In the genomic region with DNA sequence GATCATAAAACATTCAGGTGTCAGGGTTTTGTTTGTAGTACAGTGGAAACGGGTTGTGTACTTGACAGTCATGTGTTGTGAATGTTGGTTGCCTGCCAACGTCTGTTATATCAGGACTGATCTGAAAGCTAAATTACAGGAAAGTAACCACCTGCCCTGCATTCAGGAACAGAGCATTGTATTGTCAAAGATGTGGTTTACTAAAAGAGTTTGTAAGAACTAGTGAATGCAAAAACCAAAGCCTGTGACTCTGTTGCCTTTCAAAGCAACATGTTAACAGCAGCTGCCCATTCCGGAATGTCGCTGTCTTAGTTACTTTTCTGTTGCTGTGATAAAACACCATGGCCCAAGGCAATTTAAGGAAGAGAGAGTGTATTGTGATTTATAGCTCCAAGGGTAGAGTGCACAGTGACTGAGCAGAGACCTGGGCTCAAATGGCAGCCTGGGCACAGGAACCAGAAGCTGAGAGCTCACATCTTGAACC, we compare ENCODE assay signal across 11 mouse cellular contexts.
DNase-seq lines count a peak whose midpoint lies in the region; ATAC-seq lines count a peak whose summit lies in the region.
"Had no signal": no experiment of that assay in that cellular context is flagged by ENCODE, and none has a peak within 500 bp of the region (broad histone marks: within the 10 kb centered on the region; RNA-seq: fewer than 3 reads in every experiment).

No protein-coding gene starts in this region.

- ATAC-seq in forebrain, embryonic 15.5 days (replicated peaks) = 0 out of 2 replicates have a peak, but pooled peaks have one; percentile 9
- no peak for ATAC-seq in forebrain, embryonic 12.5 days (ENCODE audit: low FRiP score)
- ATAC-seq in stomach, embryonic 16.5 days (ENCODE audit: insufficient read depth, low FRiP score) = 0 out of 2 replicates have a peak, but pooled peaks have one; percentile 37
- ATAC-seq: liver, postnatal 0 days had no signal

- peaks cover 27% of the 10 kb centered on the region for H3K4me1 ChIP-seq in forebrain, embryonic 15.5 days
- peaks cover 13% of the 10 kb centered on the region for H3K4me1 ChIP-seq in forebrain, embryonic 12.5 days
- peaks cover 20% of the 10 kb centered on the region for H3K4me1 ChIP-seq in stomach, embryonic 16.5 days (ENCODE audit: control insufficient read depth, insufficient read depth, low read length)

- H3K4me2 ChIP-seq in forebrain, embryonic 15.5 days (replicated peaks) = no peak overlapping the region
- H3K4me2 ChIP-seq in forebrain, embryonic 12.5 days = no peak overlapping the region
- H3K4me2 ChIP-seq in stomach, embryonic 16.5 days (ENCODE audit: low read depth, low read length) = no peak overlapping the region
- H3K4me2 ChIP-seq: heart, embryonic 12.5 days had no signal

- 24% methylated on average over 4 of the region's 4 CpGs for WGBS in forebrain, embryonic 15.5 days
- 54% methylated on average over 4 of the region's 4 CpGs for WGBS in forebrain, embryonic 12.5 days
- WGBS in stomach, embryonic 16.5 days = 30% methylated on average over 4 of the region's 4 CpGs

- H3K9ac ChIP-seq in forebrain, embryonic 15.5 days (replicated peaks) = no peak overlapping the region
- no peak overlapping the region for H3K9ac ChIP-seq in forebrain, embryonic 12.5 days
- H3K9ac ChIP-seq in stomach, embryonic 16.5 days (ENCODE audit: low read length) = no peak overlapping the region
- H3K9ac ChIP-seq: heart, embryonic 12.5 days; liver, postnatal 0 days had no signal

- no peaks in the 10 kb centered on the region for H3K36me3 ChIP-seq in forebrain, embryonic 15.5 days
- H3K36me3 ChIP-seq in forebrain, embryonic 12.5 days (replicated peaks) = no peaks in the 10 kb centered on the region
- H3K36me3 ChIP-seq in stomach, embryonic 16.5 days (ENCODE audit: control insufficient read depth, insufficient read depth, low read length) = no peaks in the 10 kb centered on the region
- H3K36me3 ChIP-seq: heart, embryonic 12.5 days had no signal

- peak; percentile 15 for DNase-seq in thymus, postnatal 25 days
- no peak for DNase-seq in thymus, postnatal 36 days
- peak; percentile 67 to 75 for DNase-seq in kidney, postnatal 25 days
- no peak for DNase-seq in layer of hippocampus, postnatal 25 days (ENCODE audit: extremely low spot score in 1 of 2, low spot score in 1 of 2)
- no peak for DNase-seq in retina, postnatal 1 day
- DNase-seq: liver, postnatal 0 days; right cerebral cortex, postnatal 25 days had no signal

- H3K4me3 ChIP-seq in forebrain, embryonic 15.5 days = no peak overlapping the region
- no peak overlapping the region for H3K4me3 ChIP-seq in forebrain, embryonic 12.5 days (replicated peaks)
- no peak overlapping the region for H3K4me3 ChIP-seq in stomach, embryonic 16.5 days (replicated peaks; ENCODE audit: low read length)
- H3K4me3 ChIP-seq: heart, embryonic 12.5 days had no signal

- H3K27ac ChIP-seq in forebrain, embryonic 15.5 days (replicated peaks) = no peak overlapping the region
- H3K27ac ChIP-seq in forebrain, embryonic 12.5 days = no peak overlapping the region
- peak overlapping the region; percentile 64; the same call in 1 of the 2 replicates for H3K27ac ChIP-seq in stomach, embryonic 16.5 days (ENCODE audit: low read length)

- H3K9me3 ChIP-seq in forebrain, embryonic 15.5 days = no peaks in the 10 kb centered on the region
- H3K9me3 ChIP-seq in forebrain, embryonic 12.5 days = no peaks in the 10 kb centered on the region
- no peaks in the 10 kb centered on the region for H3K9me3 ChIP-seq in stomach, embryonic 16.5 days (replicated peaks; ENCODE audit: control insufficient read depth, low read length)
- H3K9me3 ChIP-seq: heart, embryonic 12.5 days had no signal

- H3K27me3 ChIP-seq in forebrain, embryonic 15.5 days = no peaks in the 10 kb centered on the region
- H3K27me3 ChIP-seq in forebrain, embryonic 12.5 days = no peaks in the 10 kb centered on the region
- H3K27me3 ChIP-seq in stomach, embryonic 16.5 days (ENCODE audit: control insufficient read depth, insufficient read depth, low read length) = no peaks in the 10 kb centered on the region
- H3K27me3 ChIP-seq: heart, embryonic 12.5 days had no signal

Comparison
In these comparisons a context has a peak if more than half of its experiments do, and no peak if none do; other contexts are left out.
1. DNase-seq: peak in thymus, postnatal 25 days (single experiment) and kidney, postnatal 25 days (2 of 2); none in thymus, postnatal 36 days (0 of 2), layer of hippocampus, postnatal 25 days (0 of 2) and retina, postnatal 1 day (single experiment).